Mouse (Mus musculus) right cerebral cortex, postnatal 14 days (tissue): Measurements from ENCODE around the gene Ipo11.

Experiments
- DNase-seq: peaks from one replicate; pipeline ENCODE4 v3.0.0; 2022

The Ipo11 gene

GRCm38 (mm10) chr13:106894284-106894683 lies 42.5 kb downstream of the Ipo11 start:
- peak; percentile 15 for DNase-seq

- DNase-seq = no peak
Measured at GRCm38 (mm10) chr13:106893701-106894100, 43.1 kb downstream of the Ipo11 start.

- DNase-seq = no peak
Measured at GRCm38 (mm10) chr13:106893196-106893595, 43.6 kb downstream of the Ipo11 start.

- no peak for DNase-seq
Measured at GRCm38 (mm10) chr13:106887364-106887763, 49.4 kb downstream of the Ipo11 start.

GRCm38 (mm10) chr13:106884249-106884648 lies 52.5 kb downstream of the Ipo11 start:
- no peak for DNase-seq

GRCm38 (mm10) chr13:106876278-106876677 lies 60.5 kb downstream of the Ipo11 start:
- no peak for DNase-seq

- no peak for DNase-seq
Measured at GRCm38 (mm10) chr13:106865547-106865946, 71.2 kb downstream of the Ipo11 start.

- no peak for DNase-seq
Measured at GRCm38 (mm10) chr13:106858779-106859178, 78.0 kb downstream of the Ipo11 start.

- DNase-seq = no peak
Measured at GRCm38 (mm10) chr13:106856556-106856955, 80.2 kb downstream of the Ipo11 start.

- DNase-seq = no peak
Measured at GRCm38 (mm10) chr13:106847534-106847933, 89.2 kb downstream of the Ipo11 start.

GRCm38 (mm10) chr13:106844928-106845327 lies 91.8 kb downstream of the Ipo11 start:
- no peak for DNase-seq

GRCm38 (mm10) chr13:106842542-106842941 lies 94.2 kb downstream of the Ipo11 start:
- no peak for DNase-seq

GRCm38 (mm10) chr13:106838778-106839177 lies 98.0 kb downstream of the Ipo11 start:
- DNase-seq = no peak

GRCm38 (mm10) chr13:106836527-106836879 lies 100.3 kb downstream of the Ipo11 start:
- no peak for DNase-seq

GRCm38 (mm10) chr13:106835844-106836526 lies 100.8 kb downstream of the Ipo11 start:
- DNase-seq = no peak

GRCm38 (mm10) chr13:106830029-106830428 lies 106.7 kb downstream of the Ipo11 start:
- no peak for DNase-seq

GRCm38 (mm10) chr13:106829327-106829997 lies 107.3 kb downstream of the Ipo11 start:
- no peak for DNase-seq

- no peak for DNase-seq
Measured at GRCm38 (mm10) chr13:106825618-106826017, 111.1 kb downstream of the Ipo11 start.

- DNase-seq = no peak
Measured at GRCm38 (mm10) chr13:106823875-106824191, 112.9 kb downstream of the Ipo11 start.

- DNase-seq = no peak
Measured at GRCm38 (mm10) chr13:106823121-106823874, 113.5 kb downstream of the Ipo11 start.

GRCm38 (mm10) chr13:106820149-106820548 lies 116.6 kb downstream of the Ipo11 start:
- no peak for DNase-seq

- DNase-seq = no peak
Measured at GRCm38 (mm10) chr13:106819749-106820148, 117.0 kb downstream of the Ipo11 start.

- no peak for DNase-seq
Measured at GRCm38 (mm10) chr13:106817066-106817465, 119.7 kb downstream of the Ipo11 start.

GRCm38 (mm10) chr13:106813519-106813918 lies 123.2 kb downstream of the Ipo11 start:
- DNase-seq = no peak
